Mouse (Mus musculus) activated CD4-positive, CD25-positive, alpha-beta regulatory T cell (primary cell): ENCODE measurements around the gene Il10ra. TPM values are rescaled to one million over a fixed set of nuclear protein-coding genes. Genes with fewer than 3 reads are reported as not detected.

ENCODE experiments used
- polyA plus RNA-seq, 2 experiments: library from polyadenylated mRNA; unstranded; fragments of 100-300 nt; shearing (Covaris generic); gene quantifications; one replicate each; pipeline ENCODE4 v1.2.1; 2017

Gene Il10ra
- 100 to 1,000 TPM in 1 of 2 experiments, 10 to 100 TPM in 1; 38.3 to 141 TPM for polyA plus RNA-seq

GRCm38 (mm10) chr9:45268597-45269325 is at the start of gene Il10ra:
Il10ra (minus strand) TSS chr9:45269149.

Other genes starting within 250 kb of the Il10ra start
- gene Mpzl2, start 229.3 kb downstream of the Il10ra start, polyA plus RNA-seq: under 1 TPM; 0.05 to 0.34 TPM
- gene Mpzl3, start 214.0 kb downstream of the Il10ra start, polyA plus RNA-seq: 10 to 100 TPM; 16.8 to 18.0 TPM
- gene Jaml, start 190.0 kb downstream of the Il10ra start, polyA plus RNA-seq: 10 to 100 TPM in 1 of 2 experiments, 1 to 10 TPM in 1; 9.3 to 64.5 TPM
- gene Scn2b, start 151.4 kb downstream of the Il10ra start, polyA plus RNA-seq: under 1 TPM in 1 of 2 experiments, not detected in 1; 0.10 TPM
- under 1 TPM; 0.17 TPM for gene Scn4b, start 130.8 kb downstream of the Il10ra start, polyA plus RNA-seq
- 1 to 10 TPM in 1 of 2 experiments, under 1 TPM in 1; 0.55 to 3.8 TPM for gene BC049352, start 87.1 kb downstream of the Il10ra start, polyA plus RNA-seq
- gene Tmprss4, start 65.1 kb downstream of the Il10ra start, polyA plus RNA-seq: not detected
- 1 to 10 TPM in 1 of 2 experiments, under 1 TPM in 1; 0.74 to 3.0 TPM for gene Tmprss13, start 50.0 kb upstream of the Il10ra start, polyA plus RNA-seq
- gene Fxyd6, start 101.0 kb upstream of the Il10ra start, polyA plus RNA-seq: under 1 TPM; 0.34 to 0.38 TPM
- 1 to 10 TPM in 1 of 2 experiments, not detected in 1; 1.2 TPM for gene Fxyd2, start 130.5 kb upstream of the Il10ra start, polyA plus RNA-seq
- under 1 TPM in 1 of 2 experiments, not detected in 1; 0.43 TPM for gene Dscaml1, start 157.5 kb upstream of the Il10ra start, polyA plus RNA-seq